Mouse (Mus musculus) hematopoietic stem cell, adult 5-6 weeks (primary cell): ENCODE data around the gene Crabp2. TPM values are rescaled to one million over a fixed set of nuclear protein-coding genes. Genes with fewer than 3 reads are reported as not detected.
A peak's percentile ranks its signal among the peaks of the same experiment; 100 is the strongest.

Experiments
- ATAC-seq, 2 experiments: fragments of 125-278 bp in 1 of 2; replicated peaks in 1 of 2; 2 replicates each; pipeline ENCODE4 v1.8.0; 2016 to 2017; ENCODE audit warnings: inconsistent platforms in 2 of 2, mild to moderate bottlenecking in 2 of 2, moderate number of reproducible peaks in 2 of 2, low read depth in 1 of 2, moderate TSS enrichment in 1 of 2; ENCODE audit not compliant: low FRiP score in 2 of 2, poor library complexity in 2 of 2, severe bottlenecking in 2 of 2, insufficient read depth in 1 of 2, low TSS enrichment in 1 of 2
- total RNA-seq: library from RNA; stranded (forward); fragments of 172-1452, 232-1000 nt; gene quantifications from 2 replicates; pipeline ENCODE4 v1.2.3, GENCODE M21; 2017

The Crabp2 gene
- total RNA-seq, 1 experiment from 2014 or later, result not detected

- ATAC-seq, result peak; percentile 81 to 85
Observed at GRCm38 (mm10) chr3:87919336-87920108, 28.9 kb upstream of the Crabp2 start, which contains the start of gene Mrpl24. Gene Mrpl24 (plus strand): TSS chr3:87919506.

- no peak for ATAC-seq
Observed at GRCm38 (mm10) chr3:87920270-87920943, 28.1 kb upstream of the Crabp2 start.

- no peak for ATAC-seq
Observed at GRCm38 (mm10) chr3:87924996-87925395, 23.5 kb upstream of the Crabp2 start.

- ATAC-seq, result no peak
Observed at GRCm38 (mm10) chr3:87927452-87927851, 21.0 kb upstream of the Crabp2 start.

GRCm38 (mm10) chr3:87929341-87930077 is 19.0 kb upstream of the Crabp2 start:
- ATAC-seq, result peak in 1 of 2 experiments; percentile 25; a peak in 1 of 4 replicates

- peak; percentile 89 to 95 for ATAC-seq
Observed at GRCm38 (mm10) chr3:87930078-87930795, 18.2 kb upstream of the Crabp2 start, which contains the start of the genes Isg20l2 and Rrnad1. Gene Isg20l2 (plus strand): TSS chr3:87930314. Gene Rrnad1 (minus strand): TSS chr3:87930717.

GRCm38 (mm10) chr3:87934026-87934425 is 14.4 kb upstream of the Crabp2 start:
- ATAC-seq, result no peak

- ATAC-seq, result no peak
Observed at GRCm38 (mm10) chr3:87934501-87934900, 14.0 kb upstream of the Crabp2 start.

GRCm38 (mm10) chr3:87935201-87935600 is 13.3 kb upstream of the Crabp2 start:
- ATAC-seq, result no peak

- ATAC-seq, result peak; percentile 57 to 62; a peak in 2 of 4 replicates
Observed at GRCm38 (mm10) chr3:87935776-87936175, 12.7 kb upstream of the Crabp2 start.

GRCm38 (mm10) chr3:87940611-87941010 is 7.9 kb upstream of the Crabp2 start:
- ATAC-seq, result no peak

GRCm38 (mm10) chr3:87942471-87942870 is 6.0 kb upstream of the Crabp2 start:
- no peak for ATAC-seq

- no peak for ATAC-seq
Observed at GRCm38 (mm10) chr3:87943586-87943985, 4.9 kb upstream of the Crabp2 start.

GRCm38 (mm10) chr3:87944838-87945600 is 3.4 kb upstream of the Crabp2 start:
- ATAC-seq, result no peak

- no peak for ATAC-seq
Observed at GRCm38 (mm10) chr3:87945781-87946540, 2.5 kb upstream of the Crabp2 start.

- ATAC-seq, result no peak
Observed at GRCm38 (mm10) chr3:87946541-87946860, 2.0 kb upstream of the Crabp2 start.
